Mouse (Mus musculus): ENCODE data around the gene Brinp3. TPM values are rescaled to one million over a fixed set of nuclear protein-coding genes. Genes with fewer than 3 reads are reported as not detected.

The Brinp3 gene
- total RNA-seq, 2 experiments from 2014 or later: 13.8 to 16.3 TPM

GRCm38 (mm10) chr1:146787236-146787635 is 292.7 kb downstream of the Brinp3 start:
- no peak for DNase-seq (ENCODE audit: low spot score in 2 of 2)

DNA sequence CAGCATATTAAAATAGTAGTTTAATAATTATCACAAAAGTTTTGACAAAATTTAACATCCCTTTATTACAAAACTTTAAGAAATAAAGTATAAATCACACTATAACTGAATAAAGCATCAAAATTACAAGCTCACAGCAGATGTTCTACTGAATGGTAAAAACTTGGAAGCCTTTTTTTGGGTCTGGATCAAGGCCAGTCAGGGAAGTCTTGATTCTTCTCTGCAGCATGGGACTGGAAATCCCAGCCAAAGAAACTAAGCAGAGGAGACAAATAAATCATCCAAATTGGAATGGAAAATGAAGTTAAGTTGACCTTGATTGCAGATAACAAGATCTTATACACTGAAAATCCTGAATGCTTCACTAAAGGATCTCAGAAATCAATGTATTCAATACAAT is 298.3 kb downstream of the Brinp3 start:
- peak; percentile 17 to 53 for DNase-seq (ENCODE audit: low spot score in 2 of 2)

GRCm38 (mm10) chr1:146799986-146800553 is 305.5 kb downstream of the Brinp3 start:
- DNase-seq (ENCODE audit: low spot score in 2 of 2): no peak

DNA sequence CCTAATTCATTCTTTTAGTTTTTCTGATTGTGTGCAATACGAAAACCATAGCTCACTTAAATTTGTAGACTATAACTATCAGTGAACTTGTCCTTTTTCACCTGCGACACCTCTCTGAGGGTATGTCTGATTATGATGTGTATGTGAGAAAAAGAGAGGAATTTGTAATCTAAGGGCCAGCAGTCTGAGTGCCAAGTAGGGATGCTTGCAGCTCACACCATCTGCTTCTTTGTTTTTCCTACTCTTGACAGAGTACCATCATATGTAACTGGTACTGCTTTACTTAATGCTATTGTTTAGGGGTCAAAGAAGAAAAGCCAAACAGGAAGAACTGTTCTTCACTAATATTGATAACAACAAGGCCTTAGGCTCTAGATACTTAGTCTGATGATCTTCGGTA is 307.3 kb downstream of the Brinp3 start:
- DNase-seq (ENCODE audit: low spot score in 2 of 2): no peak

GRCm38 (mm10) chr1:146807765-146808164 is 313.2 kb downstream of the Brinp3 start:
- DNase-seq (ENCODE audit: low spot score in 2 of 2): no peak

- no peak for DNase-seq (ENCODE audit: low spot score in 2 of 2)
Observed at GRCm38 (mm10) chr1:146833888-146834287, 339.3 kb downstream of the Brinp3 start.

DNA sequence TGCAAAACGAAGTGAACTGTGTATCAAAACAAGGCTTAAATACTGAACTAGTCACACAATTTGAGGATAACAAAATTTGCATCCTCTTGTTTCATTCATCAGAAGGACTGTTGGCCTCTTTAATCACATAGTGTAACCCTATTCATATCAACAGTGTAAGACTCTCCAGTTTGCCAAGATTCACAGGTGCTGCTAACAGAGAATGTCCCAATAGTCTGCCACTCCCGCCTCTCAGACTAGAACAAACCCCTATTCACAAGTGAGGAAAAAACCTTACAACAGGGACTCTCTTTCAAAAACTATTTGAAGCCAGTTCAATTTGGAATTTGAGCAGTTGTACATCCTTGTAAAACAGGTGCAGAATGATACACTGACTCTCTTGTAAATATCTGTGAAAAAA is 349.5 kb downstream of the Brinp3 start:
- no peak for DNase-seq (ENCODE audit: low spot score in 2 of 2)

GRCm38 (mm10) chr1:146848892-146849291 is 354.3 kb downstream of the Brinp3 start:
- DNase-seq (ENCODE audit: low spot score in 2 of 2): no peak

GRCm38 (mm10) chr1:146850147-146850546 is 355.6 kb downstream of the Brinp3 start:
- DNase-seq (ENCODE audit: low spot score in 2 of 2): no peak

DNA sequence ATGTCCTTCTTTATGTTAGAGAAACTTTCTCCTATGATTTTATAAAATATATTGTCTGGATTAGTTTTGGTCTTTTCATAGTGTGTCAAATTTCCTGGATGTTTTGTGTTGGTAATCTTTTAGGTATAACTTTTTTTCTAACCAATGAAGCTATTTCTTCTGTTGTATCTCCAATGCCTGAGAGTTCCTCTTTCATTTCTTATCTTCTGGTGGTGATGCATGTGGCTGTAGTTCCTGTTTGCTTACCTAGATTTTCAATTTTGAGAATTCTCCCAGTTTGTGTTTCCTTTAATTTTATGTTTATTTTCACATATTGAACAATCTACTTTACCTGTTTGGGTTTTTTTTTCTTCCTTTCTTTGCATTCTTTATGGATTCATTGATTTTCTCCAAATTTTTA is 404.1 kb downstream of the Brinp3 start:
- DNase-seq (ENCODE audit: low spot score in 2 of 2): no peak

GRCm38 (mm10) chr1:146901691-146902090 is 407.1 kb downstream of the Brinp3 start:
- DNase-seq (ENCODE audit: low spot score in 2 of 2): no peak

- no peak for DNase-seq (ENCODE audit: low spot score in 2 of 2)
Observed at GRCm38 (mm10) chr1:146939463-146940389, 445.2 kb downstream of the Brinp3 start.

Data from layer of hippocampus, adult 18-20 months (tissue).